Mouse (Mus musculus) C3H10T1/2 (cell line): ENCODE data around the gene Stap2. TPM values are rescaled to one million over a fixed set of nuclear protein-coding genes. Genes with fewer than 3 reads are reported as not detected.

Experiments
- polyA plus RNA-seq, 2 experiments: library from polyadenylated mRNA; unstranded; fragments of >200 nt; fragmentation: generic; extraction: Trizol; gene quantifications; one replicate each; pipeline ENCODE4 v1.2.1; 2012; ENCODE audit warnings: missing spikeins in 2 of 2

The Stap2 gene
- polyA plus RNA-seq, result 1 to 10 TPM in 1 of 2 experiments, under 1 TPM in 1; 0.34 to 1.7 TPM

DNA sequence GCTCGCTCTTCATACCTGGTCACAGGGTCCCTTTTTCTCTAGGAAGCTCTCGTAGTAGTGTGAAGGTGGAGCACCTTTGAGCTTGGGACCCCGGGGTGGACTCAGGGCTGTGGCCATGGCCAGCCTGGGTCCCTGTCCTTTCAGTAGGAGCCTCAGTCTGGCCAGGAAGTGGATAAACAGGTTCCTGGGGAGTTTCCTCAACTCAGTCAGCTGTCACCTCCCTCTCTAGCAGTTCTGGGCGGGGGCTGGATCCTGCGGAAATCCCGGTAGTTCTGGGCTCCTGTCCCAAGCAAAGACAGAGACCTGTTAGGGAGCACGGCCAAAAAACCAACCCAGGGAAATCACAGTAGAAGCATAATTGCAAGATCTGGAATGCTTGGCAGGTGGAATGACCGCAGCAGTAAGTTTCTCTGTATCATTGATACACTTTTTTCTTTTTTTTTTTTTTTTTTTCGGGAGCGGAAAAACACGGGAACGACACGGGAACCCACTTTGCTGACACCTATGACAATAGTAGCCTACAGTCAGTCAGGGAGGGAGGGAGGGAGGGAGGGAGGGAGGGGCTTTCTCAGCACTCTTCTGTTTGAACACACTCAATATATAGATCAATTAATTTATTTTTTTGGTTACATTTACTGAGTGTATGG, at the start of gene Stap2, which contains the start of gene Mpnd:
Stap2 (minus strand) TSS at position 170 of the 647 bp plus-strand sequence.
Mpnd (plus strand) TSS at position 297 of the 647 bp plus-strand sequence.

DNA sequence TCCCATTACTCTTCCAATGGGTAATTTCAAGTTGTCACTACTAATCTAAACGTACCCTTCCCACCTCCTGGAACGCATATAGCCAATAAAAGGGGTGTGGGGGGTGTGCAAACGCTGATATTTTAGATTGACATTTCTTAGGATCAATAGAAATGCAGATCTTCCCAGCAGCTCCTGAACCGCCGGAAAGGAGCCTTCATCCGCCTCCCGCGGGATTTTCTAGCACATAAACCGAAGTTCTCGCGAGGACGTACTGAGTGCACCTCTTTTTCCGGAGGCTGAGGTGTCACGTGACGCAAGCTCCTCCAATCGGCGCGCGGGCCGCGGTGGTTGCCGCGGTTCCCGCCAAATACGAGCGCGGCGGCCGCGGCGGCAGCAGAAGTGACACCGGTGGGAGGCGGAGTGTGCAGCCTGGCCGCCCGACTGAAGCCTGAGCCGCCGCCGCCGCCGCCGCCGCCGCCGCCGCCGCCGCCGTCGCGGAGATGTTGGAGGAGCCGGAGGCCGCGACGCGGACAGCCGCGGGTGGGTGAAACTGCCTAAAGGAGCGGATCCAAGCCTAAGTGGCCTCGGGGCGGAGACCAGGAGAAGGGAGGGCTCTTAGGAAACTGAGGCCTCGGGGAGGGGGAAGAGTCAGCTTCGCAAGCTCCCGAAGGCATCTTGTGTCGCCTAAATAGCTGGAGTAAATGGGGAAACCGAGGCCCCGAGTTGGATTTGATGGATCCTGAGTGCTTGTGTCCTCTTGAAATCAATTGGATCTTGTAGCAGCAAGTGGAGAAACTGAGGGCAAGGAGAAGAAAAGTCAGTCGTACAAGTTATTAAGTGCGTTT, 34.9 kb upstream of the Stap2 start, which contains the start of gene Chaf1a:
Chaf1a (plus strand) TSS at position 410 of the 827 bp plus-strand sequence.

DNA sequence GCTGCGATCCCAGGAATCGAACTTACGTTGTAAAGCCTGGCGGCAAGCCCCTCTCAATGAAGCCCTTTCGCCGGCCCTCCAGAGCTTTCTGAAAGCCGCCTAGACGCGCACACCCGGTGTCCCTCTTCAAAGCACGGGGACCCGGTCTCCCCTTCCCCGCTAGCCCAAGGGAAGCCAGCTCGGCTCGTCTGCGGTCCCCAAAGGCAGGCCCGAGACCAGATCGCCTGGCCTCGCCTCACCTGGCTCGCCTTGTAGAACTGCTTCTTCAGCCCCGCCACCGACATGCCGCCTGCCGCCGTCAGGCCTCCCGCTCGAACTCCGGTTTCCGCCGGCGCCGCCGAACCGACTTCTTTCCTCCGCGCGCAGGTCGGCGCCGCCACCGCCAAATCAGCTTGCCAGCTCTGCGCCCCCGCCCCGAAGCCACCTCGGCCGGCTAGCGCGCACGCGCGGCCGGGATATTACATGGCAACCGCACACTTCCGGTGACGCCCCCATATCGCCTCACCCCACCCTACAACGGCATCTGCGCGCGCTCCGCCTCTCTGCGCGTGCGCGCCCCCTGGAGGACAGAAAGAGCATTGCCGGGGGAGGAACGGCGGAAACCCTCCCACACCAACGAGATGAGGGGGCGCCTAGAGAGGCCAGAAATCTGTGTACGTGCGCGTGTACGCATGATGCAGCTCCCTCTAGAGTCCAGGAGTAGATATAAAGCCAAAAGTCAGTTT, 31.0 kb upstream of the Stap2 start, which contains the start of gene Sh3gl1:
Sh3gl1 (minus strand) TSS at position 460 of the 725 bp plus-strand sequence.

DNA sequence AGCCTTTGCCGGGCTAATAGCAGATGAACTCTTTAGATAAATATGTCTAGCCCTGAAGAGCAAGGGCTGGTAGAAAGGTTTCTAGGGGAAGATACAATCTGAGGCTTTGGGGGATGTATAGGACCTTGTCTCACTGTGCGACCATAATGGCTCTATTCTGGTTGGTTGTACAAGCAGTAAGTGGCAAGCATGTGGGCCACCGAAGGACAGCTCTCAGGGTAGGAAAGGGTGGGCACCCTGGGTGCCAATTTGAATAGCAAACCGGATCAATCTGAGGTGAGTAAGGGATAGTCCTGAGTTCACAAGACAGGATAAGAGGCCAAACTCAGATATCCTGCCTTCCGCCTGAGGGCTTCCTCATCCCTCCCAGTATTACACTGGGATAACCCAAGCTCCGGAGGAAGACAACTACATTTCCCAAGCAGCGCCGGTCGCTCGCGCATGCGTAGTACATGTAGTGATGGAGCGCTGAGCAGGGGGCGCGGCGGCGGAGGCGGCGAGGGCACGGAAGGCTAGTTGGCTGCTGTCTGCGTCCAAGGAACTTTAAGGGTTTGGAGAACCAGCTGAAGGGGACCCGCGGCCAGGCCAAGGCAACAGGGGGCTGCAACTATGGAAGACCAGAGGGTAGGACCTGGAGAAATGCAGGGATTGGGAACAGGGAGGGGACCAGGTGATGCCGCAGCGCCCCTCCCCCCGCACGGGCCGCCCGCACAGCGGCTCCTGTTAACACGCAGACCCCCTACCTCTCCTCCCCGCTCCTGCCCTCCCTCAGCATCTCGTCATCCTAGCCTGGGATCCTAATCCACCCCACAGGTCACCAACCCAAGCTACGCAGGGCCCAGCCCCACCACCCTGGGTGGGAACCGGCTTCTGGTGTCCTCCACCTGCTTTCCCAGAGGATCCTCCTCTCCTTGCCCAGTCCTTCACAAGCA, 19.1 kb downstream of the Stap2 start, which contains the start of gene Fsd1:
Fsd1 (plus strand) TSS at position 480 of the 932 bp plus-strand sequence.

DNA sequence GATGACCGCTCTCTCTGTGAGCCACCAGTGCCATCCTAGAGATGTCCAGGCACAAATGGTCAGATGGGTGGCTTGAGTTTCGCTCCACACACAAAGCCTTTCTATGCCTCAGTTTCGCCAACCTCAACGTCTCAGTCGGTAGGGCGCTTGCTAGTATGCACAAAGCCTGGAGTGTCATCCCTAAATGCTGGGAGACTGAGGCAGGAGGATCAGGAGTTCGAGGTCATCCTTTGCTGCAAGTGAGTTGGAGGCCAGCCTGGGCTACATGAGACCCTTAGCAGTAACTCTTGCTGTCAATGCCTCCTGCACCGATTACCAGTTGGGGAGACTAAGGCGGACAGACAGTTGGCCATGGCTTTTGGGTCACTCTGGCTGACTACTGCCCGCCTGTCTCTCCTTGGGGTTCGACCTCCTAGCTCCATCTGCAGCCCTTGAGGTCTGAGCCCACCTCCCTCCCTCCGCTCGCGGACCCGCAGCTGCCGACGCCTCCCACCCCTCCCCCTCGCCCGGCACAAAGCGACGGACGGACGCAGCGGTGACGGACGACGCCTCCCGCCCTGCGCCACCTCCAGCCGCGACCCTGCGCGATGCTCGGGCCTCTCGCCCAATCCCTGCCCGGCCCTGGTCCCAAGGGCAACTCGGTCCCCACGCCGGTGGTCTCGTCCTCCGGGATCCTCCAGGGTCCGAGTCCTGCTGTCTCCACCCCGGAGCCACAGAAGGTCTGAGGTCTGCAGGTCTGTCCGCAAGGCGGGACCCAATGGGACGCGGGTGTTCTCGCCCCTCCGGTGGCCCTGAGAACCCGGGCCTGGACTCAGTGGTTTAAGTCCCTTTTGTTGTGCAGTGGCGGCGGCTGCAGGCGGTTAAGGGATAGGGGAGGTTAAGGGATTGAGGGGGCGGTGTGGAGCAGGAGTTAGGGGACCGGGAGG, 35.2 kb downstream of the Stap2 start, which contains the start of gene Shd:
Shd (plus strand) TSS at position 502 of the 926 bp plus-strand sequence.

DNA sequence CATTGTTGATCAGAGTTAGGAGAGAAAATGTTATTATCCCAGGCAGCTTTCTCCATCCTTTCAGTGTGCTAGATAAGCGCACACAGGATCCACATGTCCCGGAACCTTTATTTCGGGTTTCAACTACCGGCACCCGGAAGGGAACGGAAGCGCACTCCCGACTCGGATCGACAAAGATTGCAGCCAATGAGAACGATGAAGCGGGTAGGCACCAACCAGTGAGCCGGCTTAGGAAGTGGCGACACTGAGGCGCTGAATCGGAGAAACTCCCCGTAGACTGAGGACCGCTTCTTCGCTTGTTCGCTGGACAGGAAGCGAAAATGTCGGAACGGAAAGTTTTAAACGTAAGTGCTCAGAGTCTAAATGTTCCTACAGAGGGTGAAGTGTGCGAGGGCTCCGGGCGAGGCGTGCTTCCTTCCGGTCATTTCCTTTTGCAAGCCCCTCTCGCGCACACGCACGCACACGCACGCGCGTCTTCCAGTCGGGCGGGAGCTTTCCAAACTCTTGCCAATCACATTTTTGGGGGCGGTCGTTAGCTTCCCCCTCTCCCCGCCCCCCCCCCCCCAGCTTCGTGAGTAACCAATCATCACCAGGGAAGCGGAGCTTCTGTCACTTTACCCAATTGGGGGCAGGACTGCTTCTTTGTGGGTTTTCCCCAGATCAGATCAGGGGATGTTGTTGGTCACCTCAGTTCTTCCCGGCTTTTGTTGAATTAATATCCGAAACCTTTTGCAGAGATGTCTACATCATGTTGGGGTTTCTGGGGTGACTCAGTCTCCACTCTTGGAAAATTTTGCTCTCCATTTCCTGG, 46.3 kb downstream of the Stap2 start, which contains the start of gene Yju2:
Yju2 (plus strand) TSS at position 182 of the 811 bp plus-strand sequence.

DNA sequence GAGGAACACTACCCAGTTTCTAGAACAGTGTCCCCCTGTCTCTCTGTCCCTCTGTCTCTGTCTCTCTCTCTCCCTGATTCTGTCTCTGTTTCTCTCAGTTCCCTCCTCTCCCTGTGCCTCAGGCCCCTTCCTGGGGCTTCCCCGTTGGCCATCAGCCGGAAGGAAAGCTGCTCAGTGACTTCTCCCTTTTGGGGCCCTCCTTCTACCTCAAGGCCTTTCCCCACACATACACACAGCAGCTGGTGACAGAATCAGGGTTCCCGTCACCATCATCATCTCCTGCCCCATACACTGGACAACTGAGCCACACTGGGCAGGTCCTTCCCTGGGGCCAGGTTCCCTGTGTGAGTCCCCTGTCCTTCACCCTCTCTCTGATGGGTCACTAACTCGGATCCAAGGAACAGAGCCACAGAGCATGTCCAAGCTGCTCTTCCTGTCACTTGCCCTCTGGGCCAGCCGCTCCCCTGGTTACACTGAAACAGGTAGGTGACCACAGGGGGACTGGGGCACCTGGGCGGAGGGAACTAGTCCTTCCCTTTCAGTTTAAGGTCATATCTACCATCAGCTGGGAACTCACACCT, 52.8 kb downstream of the Stap2 start, which contains the start of gene Ebi3:
Ebi3 (plus strand) TSS at position 194 of the 581 bp plus-strand sequence.

DNA sequence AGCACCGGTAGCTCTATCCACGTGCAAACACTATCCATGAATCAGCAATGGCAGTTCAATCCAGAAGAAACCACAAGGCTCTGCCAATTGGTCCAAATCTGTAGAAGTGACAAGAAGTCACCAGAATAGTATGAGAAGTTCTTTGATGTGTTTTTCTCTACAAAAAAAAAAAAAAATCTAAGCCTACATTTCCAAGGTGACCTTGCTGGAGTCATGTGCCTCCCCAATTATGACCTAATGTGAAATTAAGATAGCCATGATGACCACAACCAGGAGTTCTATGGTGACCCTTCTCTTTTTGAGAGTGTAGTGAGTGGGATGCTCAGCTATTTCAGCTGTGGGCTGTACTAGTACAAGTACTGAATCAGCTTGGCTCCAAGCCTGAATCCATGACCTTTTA, 56.0 kb downstream of the Stap2 start, which contains the start of gene Zfp119b:
Zfp119b (minus strand) TSS at position 101 of the 400 bp plus-strand sequence.

Other genes with a start within 250 kb of the Stap2 start
- under 1 TPM; 0.07 to 0.77 TPM for gene Zfp119a, start 126.7 kb downstream of the Stap2 start, polyA plus RNA-seq
- 1 to 10 TPM in 1 of 2 experiments, under 1 TPM in 1; 0.12 to 1.7 TPM for gene Zfp959, start 113.5 kb downstream of the Stap2 start, polyA plus RNA-seq
- under 1 TPM; 0.06 to 0.94 TPM for gene Zfp119b, start 56.1 kb downstream of the Stap2 start, polyA plus RNA-seq
- gene Ebi3, start 52.9 kb downstream of the Stap2 start, polyA plus RNA-seq, result under 1 TPM in 1 of 2 experiments, not detected in 1; 0.06 TPM
- gene Yju2, start 46.5 kb downstream of the Stap2 start, polyA plus RNA-seq, result 10 to 100 TPM; 16.0 to 20.0 TPM
- under 1 TPM; 0.02 to 0.21 TPM for gene Shd, start 35.1 kb downstream of the Stap2 start, polyA plus RNA-seq
- gene Fsd1, start 19.1 kb downstream of the Stap2 start, polyA plus RNA-seq, result 1 to 10 TPM in 1 of 2 experiments, under 1 TPM in 1; 0.64 to 1.5 TPM
- 100 to 1,000 TPM; 124 to 143 TPM for gene Mpnd, start 127 bp upstream of the Stap2 start, polyA plus RNA-seq
- gene Sh3gl1, start 31.1 kb upstream of the Stap2 start, polyA plus RNA-seq, result 100 to 1,000 TPM in 1 of 2 experiments, 10 to 100 TPM in 1; 42.7 to 118 TPM
- 10 to 100 TPM; 11.2 to 22.3 TPM for gene Chaf1a, start 34.9 kb upstream of the Stap2 start, polyA plus RNA-seq
- 10 to 100 TPM; 74.6 to 75.5 TPM for gene Ubxn6, start 69.4 kb upstream of the Stap2 start, polyA plus RNA-seq
- 10 to 100 TPM; 79.2 to 93.8 TPM for gene Hdgfl2, start 74.0 kb upstream of the Stap2 start, polyA plus RNA-seq
- 10 to 100 TPM in 1 of 2 experiments, 1 to 10 TPM in 1; 2.6 to 25.7 TPM for gene Plin4, start 104.2 kb upstream of the Stap2 start, polyA plus RNA-seq
- gene Plin5, start 112.0 kb upstream of the Stap2 start, polyA plus RNA-seq, result under 1 TPM in 1 of 2 experiments, not detected in 1; 0.07 TPM
- under 1 TPM in 1 of 2 experiments, not detected in 1; 0.08 TPM for gene Lrg1, start 116.4 kb upstream of the Stap2 start, polyA plus RNA-seq
- gene Sema6b, start 134.8 kb upstream of the Stap2 start, polyA plus RNA-seq, result under 1 TPM; 0.48 to 0.54 TPM
- 1 to 10 TPM; 1.8 to 9.3 TPM for gene Tnfaip8l1, start 156.9 kb upstream of the Stap2 start, polyA plus RNA-seq
- 100 to 1,000 TPM; 116 to 121 TPM for gene Mydgf, start 178.3 kb upstream of the Stap2 start, polyA plus RNA-seq
- 10 to 100 TPM; 17.4 to 41.3 TPM for gene Dpp9, start 213.3 kb upstream of the Stap2 start, polyA plus RNA-seq